Mouse (Mus musculus): Measurements from ENCODE around the gene Gja8. TPM values are rescaled to one million over a fixed set of nuclear protein-coding genes. Genes with fewer than 3 reads are reported as not detected.

The Gja8 gene
- total RNA-seq (2023) = not detected

GRCm38 (mm10) chr3:96925920-96926319 is at the start of gene Gja8:
Gja8 (minus strand) TSS chr3:96926020.

DNA sequence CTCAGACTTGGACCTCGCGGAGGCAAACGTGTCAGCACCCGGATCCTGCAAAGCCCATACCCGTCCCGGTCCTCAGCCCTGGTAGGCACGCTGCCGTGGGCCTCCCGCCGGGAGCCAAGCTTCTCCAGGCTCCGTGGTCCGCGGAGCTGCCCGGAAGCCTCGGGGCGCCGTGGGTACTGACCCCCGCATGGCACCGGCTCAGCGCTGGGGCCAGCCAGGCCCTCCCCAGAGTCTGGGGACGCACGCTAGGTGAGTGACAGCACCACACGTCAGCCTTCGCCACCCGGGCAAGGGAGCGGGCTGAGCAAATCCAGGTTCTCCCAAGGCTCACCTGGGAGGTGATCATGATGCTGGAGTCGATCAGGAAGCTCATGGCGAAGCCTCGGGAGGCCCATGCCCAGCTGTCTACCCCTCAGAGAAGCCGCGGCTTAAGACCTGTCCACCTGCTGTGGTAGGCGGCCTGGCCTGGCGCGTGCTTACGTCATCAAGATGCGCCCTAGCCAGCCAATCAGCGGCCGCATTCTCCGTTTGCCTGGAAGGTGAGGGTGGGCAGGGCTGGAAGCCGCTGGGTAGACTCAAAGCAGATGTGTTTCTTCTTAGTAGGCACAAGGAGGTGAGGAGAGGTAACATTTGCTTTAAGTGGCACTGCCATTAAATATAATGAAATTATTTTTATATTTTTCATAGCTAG is 20.8 kb downstream of the Gja8 start, which contains the start of gene Gpr89:
Gene Gpr89, minus strand, starts transcription at position 496 of the 691 bp plus-strand sequence.

GRCm38 (mm10) chr3:96904393-96904792 is 21.4 kb downstream of the Gja8 start, which contains the start of gene Gja5:
Gja5 (plus strand) TSS chr3:96904693.

Other genes with a start within 250 kb of the Gja8 start
- 10 to 100 TPM; 21.5 to 23.0 TPM for gene Pias3, start 229.6 kb downstream of the Gja8 start, total RNA-seq (2023)
- 1 to 10 TPM; 2.7 to 4.4 TPM for gene Nudt17, start 217.5 kb downstream of the Gja8 start, total RNA-seq (2023)
- gene Polr3c, start 198.4 kb downstream of the Gja8 start, total RNA-seq (2023) = 10 to 100 TPM; 65.6 TPM
- 10 to 100 TPM; 49.3 to 52.8 TPM for gene Rnf115, start 198.4 kb downstream of the Gja8 start, total RNA-seq (2023)
- gene Pdzk1, start 96.7 kb downstream of the Gja8 start, total RNA-seq (2023) = 1 to 10 TPM in 1 of 2 experiments, not detected in 1; 1.3 TPM
- 10 to 100 TPM; 20.5 to 27.5 TPM for gene Cd160, start 96.7 kb downstream of the Gja8 start, total RNA-seq (2023)
- gene Gja5, start 21.3 kb downstream of the Gja8 start, total RNA-seq (2023) = under 1 TPM in 1 of 2 experiments, not detected in 1; 0.17 TPM
- gene Gpr89, start 20.7 kb downstream of the Gja8 start, total RNA-seq (2023) = 10 to 100 TPM; 26.1 to 27.8 TPM
- gene Acp6, start 232.8 kb upstream of the Gja8 start, total RNA-seq (2023) = 10 to 100 TPM; 50.1 to 58.7 TPM

Data from T-cell, adult 66 days (primary cell).